Mouse (Mus musculus) heart, postnatal 0 days (tissue): ENCODE measurements at regions not wholly inside any gene's neighbourhood (a gene's known extent, or its start where the extent isn't known, plus 50 kb on each side); places are given as distances from the start of the nearest gene placed in this dataset.

Experiments used
- ATAC-seq: fragments of 200-750 bp; cut with Nextera tagmentation; 2 replicates; pipeline ENCODE4 v1.8.0; 2017; ENCODE audit warnings: low read depth, moderate number of reproducible peaks, moderate library complexity; ENCODE audit not compliant: insufficient read depth
- DNase-seq: peaks from one replicate; pipeline ENCODE4 v3.0.0-alpha.2; 2016; ENCODE audit warnings: low spot score
- H3K27ac ChIP-seq: fragments of 300-500 bp; sonication (generic); 2 replicates; pipeline ENCODE4 v1.5.1; 2014; ENCODE audit warnings: low read depth, mild to moderate bottlenecking
- H3K27me3 ChIP-seq: fragments of 300-500 bp; sonication (generic); 2 replicates; pipeline ENCODE4 v1.6.1; 2014; ENCODE audit warnings: low read length, mixed read lengths; ENCODE audit not compliant: control insufficient read depth, insufficient read depth
- H3K36me3 ChIP-seq: fragments of 300-500 bp; sonication (generic); replicated peaks from 2 replicates; pipeline ENCODE4 v1.6.1; 2014; ENCODE audit warnings: low read length, mixed read lengths; ENCODE audit not compliant: control insufficient read depth, insufficient read depth
- H3K4me1 ChIP-seq: fragments of 300-500 bp; sonication (generic); 2 replicates; pipeline ENCODE4 v1.6.1; 2014; ENCODE audit warnings: antibody characterized with exemption; ENCODE audit not compliant: control insufficient read depth, insufficient read depth
- H3K4me2 ChIP-seq: fragments of 300-500 bp; sonication (generic); 2 replicates; pipeline ENCODE4 v1.6.1; 2014; ENCODE audit warnings: low read depth, mild to moderate bottlenecking, low read length, moderate library complexity
- H3K4me3 ChIP-seq: fragments of 300-500 bp; sonication (generic); 2 replicates; pipeline ENCODE4 v1.5.1; 2014; ENCODE audit warnings: low read depth, low read length
- H3K9ac ChIP-seq: fragments of 300-500 bp; sonication (generic); replicated peaks from 2 replicates; pipeline ENCODE4 v1.6.1; 2014; ENCODE audit warnings: low read depth, low read length, mixed read lengths
- H3K9me3 ChIP-seq: fragments of 300-500 bp; sonication (generic); replicated peaks from 2 replicates; pipeline ENCODE4 v1.6.1; 2016; ENCODE audit warnings: low read length; ENCODE audit not compliant: control insufficient read depth
- CTCF ChIP-seq: IDR thresholded peaks from 2 replicates; pipeline ENCODE4 v1.5.1; 2016; ENCODE audit warnings: antibody characterized with exemption, control low read depth, low read depth
- EP300 ChIP-seq: IDR thresholded peaks from 2 replicates; pipeline ENCODE4 v1.6.1; 2016; ENCODE audit warnings: antibody characterized with exemption, low read depth
- WGBS: fragments of 180-500 bp; shearing (Covaris S2); extraction: QIAGEN DNeasy Blood & Tissue Kit; methylation state at CpG from one replicate; pipeline ENCODE4 v1.1.7; 2014; 5-methylcytosine and 5-hydroxymethylcytosine counted together

DNA sequence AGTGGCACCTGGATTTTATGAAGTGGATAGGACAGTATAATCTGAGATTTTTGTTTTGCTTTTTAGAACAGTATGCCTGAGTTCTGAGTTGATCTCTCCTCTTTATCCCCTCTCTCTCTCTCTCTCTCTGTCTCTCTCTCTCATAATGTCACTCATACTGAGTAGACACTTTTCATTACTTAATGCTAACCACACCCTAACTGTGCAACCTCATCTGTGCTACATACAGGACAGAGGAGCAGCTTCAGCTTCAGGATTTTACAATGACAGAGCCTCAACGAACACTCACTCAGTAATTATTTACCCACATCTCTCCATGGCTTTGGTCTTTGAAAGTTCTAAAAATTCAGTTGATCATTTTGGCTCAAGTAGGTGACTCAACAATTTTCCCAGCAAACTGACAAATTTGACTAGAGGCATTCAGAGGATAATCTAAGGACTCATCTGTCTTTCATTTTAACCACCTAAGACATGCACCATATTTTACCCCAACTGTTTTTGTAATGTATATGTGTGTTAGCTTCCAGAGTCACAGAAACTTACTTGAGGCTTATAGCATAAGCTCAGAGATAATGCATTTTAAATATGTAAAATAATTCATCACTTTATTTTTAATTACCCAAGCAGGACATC is 256.4 kb upstream of the Myo3a start:
- TF ChIP-seq EP300 (no peak), CTCF (no peak)
- H3K27ac ChIP-seq, result no peak overlapping the region
- WGBS, result 61% methylated on average over 1 of the region's 1 CpGs
- H3K4me3 ChIP-seq, result no peak overlapping the region
- H3K36me3 ChIP-seq, result no peaks in the 10 kb centered on the region
- DNase-seq (no peak), ATAC-seq (no peak)
- no peaks in the 10 kb centered on the region for H3K4me1 ChIP-seq
- H3K4me2 ChIP-seq, result no peak overlapping the region
- H3K9ac ChIP-seq, result no peak overlapping the region
- no peaks in the 10 kb centered on the region for H3K27me3 ChIP-seq
- H3K9me3 ChIP-seq, result no peaks in the 10 kb centered on the region

DNA sequence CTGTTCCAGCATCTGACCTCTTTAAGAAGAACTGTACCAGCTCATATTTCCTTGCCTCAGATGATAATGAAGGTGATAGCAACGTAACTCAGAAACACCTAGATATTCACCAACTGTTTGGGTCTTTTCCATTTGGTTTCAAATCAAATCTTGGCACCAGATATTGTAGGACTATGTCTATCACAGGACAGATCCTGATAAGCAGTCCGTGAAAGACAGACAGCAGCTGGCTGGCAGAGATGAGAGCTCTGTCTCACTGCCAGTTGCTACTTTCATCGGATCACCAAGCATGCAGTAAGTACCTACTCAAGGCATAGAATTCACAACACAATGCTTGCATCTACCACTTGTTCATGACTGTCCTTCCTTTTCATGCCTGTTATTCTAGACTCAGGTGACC is 252.7 kb upstream of the Myo3a start:
- ATAC-seq (no peak), DNase-seq (no peak)
- WGBS, result 30% methylated on average over 3 of the region's 3 CpGs
- no peaks in the 10 kb centered on the region for H3K4me1 ChIP-seq
- H3K9me3 ChIP-seq, result no peaks in the 10 kb centered on the region
- no peak overlapping the region for H3K4me3 ChIP-seq
- no peak overlapping the region for H3K4me2 ChIP-seq
- H3K36me3 ChIP-seq, result no peaks in the 10 kb centered on the region
- no peak overlapping the region for H3K9ac ChIP-seq
- no peak overlapping the region for H3K27ac ChIP-seq
- H3K27me3 ChIP-seq, result no peaks in the 10 kb centered on the region
- TF ChIP-seq EP300, result no peak

GRCm38 (mm10) chr2:21975547-21975946 is 251.8 kb upstream of the Myo3a start:
- WGBS, result 26% methylated on average over 1 of the region's 1 CpGs
- Histone ChIP-seq H3K9me3 (no peaks in the 10 kb centered on the region), H3K36me3 (no peaks in the 10 kb centered on the region), H3K27ac (no peak overlapping the region), H3K4me1 (no peaks in the 10 kb centered on the region), H3K9ac (no peak overlapping the region), H3K4me3 (no peak overlapping the region), H3K4me2 (no peak overlapping the region), H3K27me3 (no peaks in the 10 kb centered on the region)
- ATAC-seq, result no peak
- DNase-seq, result no peak
- TF ChIP-seq CTCF (no peak), EP300 (no peak)

GRCm38 (mm10) chr2:21976337-21976736 is 251.0 kb upstream of the Myo3a start:
- H3K9me3 ChIP-seq, result no peaks in the 10 kb centered on the region
- no peaks in the 10 kb centered on the region for H3K27me3 ChIP-seq
- no peak for TF ChIP-seq EP300
- TF ChIP-seq CTCF, result no peak
- ATAC-seq (no peak), DNase-seq (no peak)
- no peaks in the 10 kb centered on the region for H3K4me1 ChIP-seq
- H3K4me2 ChIP-seq, result no peak overlapping the region
- H3K4me3 ChIP-seq, result no peak overlapping the region
- no peak overlapping the region for H3K27ac ChIP-seq
- H3K9ac ChIP-seq, result no peak overlapping the region
- H3K36me3 ChIP-seq, result no peaks in the 10 kb centered on the region

DNA sequence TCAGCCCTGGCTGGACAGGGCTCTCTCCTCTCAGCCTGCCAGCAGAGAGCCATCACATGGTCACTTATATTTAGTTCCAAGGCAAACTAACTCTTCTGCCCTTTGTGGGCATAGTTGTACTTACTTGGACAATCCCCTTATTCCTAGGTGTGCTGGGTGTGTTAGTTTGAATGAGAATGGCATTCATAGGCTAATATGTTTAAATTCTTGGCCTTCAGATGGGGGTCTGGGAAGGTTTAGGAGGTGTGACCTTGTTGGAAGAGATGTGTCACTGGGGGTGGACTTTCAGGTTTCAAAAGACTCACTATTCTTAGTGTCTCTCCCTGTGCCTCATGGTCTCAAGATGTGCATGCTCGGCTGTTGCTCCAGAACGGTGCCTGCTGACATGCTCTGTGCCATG is 250.5 kb upstream of the Myo3a start:
- Histone ChIP-seq H3K4me1 (no peaks in the 10 kb centered on the region), H3K4me2 (no peak overlapping the region), H3K27me3 (no peaks in the 10 kb centered on the region), H3K9ac (no peak overlapping the region), H3K9me3 (no peaks in the 10 kb centered on the region), H3K36me3 (no peaks in the 10 kb centered on the region), H3K27ac (no peak overlapping the region), H3K4me3 (no peak overlapping the region)
- no peak for TF ChIP-seq CTCF
- TF ChIP-seq EP300, result no peak
- DNase-seq, result no peak
- 50% methylated on average over 2 of the region's 2 CpGs for WGBS
- no peak for ATAC-seq

GRCm38 (mm10) chr2:21980177-21980576 is 247.1 kb upstream of the Myo3a start:
- no peak for ATAC-seq

More at GRCm38 (mm10) chr2:21980177-21980576, 247.1 kb upstream of the Myo3a start:
- no peak overlapping the region for H3K4me3 ChIP-seq
- no peaks in the 10 kb centered on the region for H3K9me3 ChIP-seq
- no peaks in the 10 kb centered on the region for H3K27me3 ChIP-seq
- H3K4me1 ChIP-seq, result no peaks in the 10 kb centered on the region
- no peak overlapping the region for H3K4me2 ChIP-seq
- no peaks in the 10 kb centered on the region for H3K36me3 ChIP-seq
- WGBS, result 49% methylated on average over 9 of the region's 9 CpGs
- no peak overlapping the region for H3K27ac ChIP-seq
- no peak for DNase-seq
- no peak overlapping the region for H3K9ac ChIP-seq
- TF ChIP-seq EP300 (no peak), CTCF (no peak)
